Mouse (Mus musculus) intestine, postnatal 0 days (tissue): ENCODE results near the gene Pla2g2d. TPM values are rescaled to one million over a fixed set of nuclear protein-coding genes. Genes with fewer than 3 reads are reported as not detected.

Experiments used
- ATAC-seq: fragments of 200-750 bp; cut with Nextera tagmentation; 2 replicates; pipeline ENCODE4 v1.8.0; 2017; ENCODE audit warnings: mild to moderate bottlenecking, moderate TSS enrichment, moderate library complexity
- H3K27ac ChIP-seq: fragments of 300-500 bp; sonication (generic); 2 replicates; pipeline ENCODE4 v1.5.1; 2014; ENCODE audit warnings: mild to moderate bottlenecking, low read depth, low read length, moderate library complexity
- H3K27me3 ChIP-seq: fragments of 300-500 bp; sonication (generic); replicated peaks from 2 replicates; pipeline ENCODE4 v1.6.1; 2014; ENCODE audit warnings: low read length, mixed read lengths; ENCODE audit not compliant: control insufficient read depth, insufficient read depth
- H3K36me3 ChIP-seq: fragments of 300-500 bp; sonication (generic); 2 replicates; pipeline ENCODE4 v1.6.1; 2014; ENCODE audit warnings: mild to moderate bottlenecking, moderate library complexity; ENCODE audit not compliant: control insufficient read depth, insufficient read depth
- H3K4me1 ChIP-seq: fragments of 300-500 bp; sonication (generic); replicated peaks from 2 replicates; pipeline ENCODE4 v1.6.1; 2014; ENCODE audit warnings: antibody characterized with exemption, low read length, mixed read lengths; ENCODE audit not compliant: control insufficient read depth, insufficient read depth
- H3K4me2 ChIP-seq: fragments of 300-500 bp; sonication (generic); replicated peaks from 2 replicates; pipeline ENCODE4 v1.6.1; 2014; ENCODE audit warnings: low read depth, mild to moderate bottlenecking, moderate library complexity
- H3K4me3 ChIP-seq: fragments of 300-500 bp; sonication (generic); 2 replicates; pipeline ENCODE4 v1.5.1; 2014; ENCODE audit warnings: low read depth, low read length
- H3K9ac ChIP-seq: fragments of 300-500 bp; sonication (generic); 2 replicates; pipeline ENCODE4 v1.6.1; 2014; ENCODE audit warnings: mild to moderate bottlenecking, low read depth, low read length
- H3K9me3 ChIP-seq: fragments of 300-500 bp; sonication (generic); 2 replicates; pipeline ENCODE4 v1.6.1; 2016; ENCODE audit warnings: mixed run types; ENCODE audit not compliant: control insufficient read depth
- CTCF ChIP-seq: sonication (generic); IDR thresholded peaks from 2 replicates; pipeline ENCODE4 v1.5.1; 2016; ENCODE audit warnings: low read depth, mild to moderate bottlenecking, control low read depth, antibody characterized with exemption, moderate library complexity
- WGBS: fragments of 180-500 bp; shearing (Covaris S2); extraction: QIAGEN DNeasy Blood & Tissue Kit; methylation state at CpG from one replicate; pipeline ENCODE4 v1.1.7; 2014; 5-methylcytosine and 5-hydroxymethylcytosine counted together
- polyA plus RNA-seq: library from polyadenylated mRNA; unstranded; fragments of >200 nt; fragmentation: Nextera tagmentation; extraction: Ambion mirVana; gene quantifications from 2 replicates; pipeline ENCODE4 v1.2.1, GENCODE M21; 2015

Gene Pla2g2d
- polyA plus RNA-seq, 1 experiment from 2014 or later, result 1.5 TPM

- H3K9ac ChIP-seq, result no peak overlapping the region
- no peaks in the 10 kb centered on the region for H3K27me3 ChIP-seq
- 65% methylated on average over 4 of the region's 4 CpGs for WGBS
- H3K4me1 ChIP-seq, result no peaks in the 10 kb centered on the region
- no peak for TF ChIP-seq CTCF
- H3K9me3 ChIP-seq, result peaks cover 6% of the 10 kb centered on the region; the same call in 1 of the 2 replicates
- H3K4me3 ChIP-seq, result no peak overlapping the region
- no peak overlapping the region for H3K4me2 ChIP-seq
- no peak for ATAC-seq
- H3K36me3 ChIP-seq, result no peaks in the 10 kb centered on the region
- no peak overlapping the region for H3K27ac ChIP-seq
Observed at GRCm38 (mm10) chr4:138797217-138797570, 21.7 kb downstream of the Pla2g2d start.

- Histone ChIP-seq H3K4me3 (no peak overlapping the region), H3K27ac (no peak overlapping the region), H3K36me3 (no peaks in the 10 kb centered on the region), H3K9me3 (peaks cover 2% of the 10 kb centered on the region; the same call in 1 of the 2 replicates), H3K4me1 (no peaks in the 10 kb centered on the region), H3K27me3 (no peaks in the 10 kb centered on the region), H3K4me2 (0 out of 2 replicates have a peak overlapping the region, but pooled peaks have one; percentile 6), H3K9ac (no peak overlapping the region)
- WGBS, result 61% methylated on average over 12 of the region's 12 CpGs
- no peak for TF ChIP-seq CTCF
- ATAC-seq, result no peak
Observed at GRCm38 (mm10) chr4:138800134-138800744, 24.7 kb downstream of the Pla2g2d start.

GRCm38 (mm10) chr4:138801631-138802030, 26.1 kb downstream of the Pla2g2d start:
- H3K4me2 ChIP-seq, result no peak overlapping the region
- 75% methylated on average over 4 of the region's 4 CpGs for WGBS

GRCm38 (mm10) chr4:138802917-138803316, 27.4 kb downstream of the Pla2g2d start:
- no peaks in the 10 kb centered on the region for H3K9me3 ChIP-seq
- H3K4me2 ChIP-seq, result no peak overlapping the region
- H3K4me3 ChIP-seq, result no peak overlapping the region
- no peaks in the 10 kb centered on the region for H3K36me3 ChIP-seq
- H3K27ac ChIP-seq, result no peak overlapping the region
- WGBS, result 84% methylated on average over 11 of the region's 11 CpGs
- no peak for ATAC-seq
- H3K27me3 ChIP-seq, result no peaks in the 10 kb centered on the region
- H3K9ac ChIP-seq, result no peak overlapping the region
- H3K4me1 ChIP-seq, result no peaks in the 10 kb centered on the region
- TF ChIP-seq CTCF, result no peak

More at GRCm38 (mm10) chr4:138801631-138802030, 26.1 kb downstream of the Pla2g2d start:
- H3K9ac ChIP-seq, result no peak overlapping the region
- no peak overlapping the region for H3K27ac ChIP-seq
- H3K36me3 ChIP-seq, result no peaks in the 10 kb centered on the region
- no peaks in the 10 kb centered on the region for H3K27me3 ChIP-seq
- no peaks in the 10 kb centered on the region for H3K9me3 ChIP-seq
- TF ChIP-seq CTCF, result no peak
- H3K4me3 ChIP-seq, result no peak overlapping the region
- no peak for ATAC-seq
- H3K4me1 ChIP-seq, result no peaks in the 10 kb centered on the region

- no peak for ATAC-seq
- no peak overlapping the region for H3K4me2 ChIP-seq
- WGBS, result 69% methylated on average over 8 of the region's 8 CpGs
Observed at GRCm38 (mm10) chr4:138805248-138805647, 29.7 kb downstream of the Pla2g2d start.

GRCm38 (mm10) chr4:138806160-138806559, 30.6 kb downstream of the Pla2g2d start:
- Histone ChIP-seq H3K36me3 (no peaks in the 10 kb centered on the region), H3K4me1 (no peaks in the 10 kb centered on the region), H3K4me3 (no peak overlapping the region), H3K9me3 (no peaks in the 10 kb centered on the region), H3K27me3 (no peaks in the 10 kb centered on the region), H3K27ac (no peak overlapping the region), H3K9ac (no peak overlapping the region), H3K4me2 (no peak overlapping the region)
- TF ChIP-seq CTCF, result no peak
- WGBS, result 73% methylated on average over 8 of the region's 8 CpGs
- ATAC-seq, result no peak

More at GRCm38 (mm10) chr4:138805248-138805647, 29.7 kb downstream of the Pla2g2d start:
- H3K4me3 ChIP-seq, result no peak overlapping the region
- TF ChIP-seq CTCF, result no peak
- no peaks in the 10 kb centered on the region for H3K9me3 ChIP-seq
- H3K27ac ChIP-seq, result no peak overlapping the region
- H3K9ac ChIP-seq, result no peak overlapping the region
- no peaks in the 10 kb centered on the region for H3K27me3 ChIP-seq
- H3K4me1 ChIP-seq, result no peaks in the 10 kb centered on the region
- no peaks in the 10 kb centered on the region for H3K36me3 ChIP-seq
